Mouse (Mus musculus) heart, adult 2 months (tissue): ENCODE data around the gene Gpt2.

Experiments used
- CTCF ChIP-seq: fragments of 200-600 bp; IDR thresholded peaks from 2 replicates; pipeline ENCODE4 v1.8.1; 2022; ENCODE audit warnings: antibody characterized with exemption, mild to moderate bottlenecking, moderate library complexity
- EP300 ChIP-seq: fragments of 200-500 bp; IDR thresholded peaks from 2 replicates; pipeline ENCODE4 v1.6.1; 2011; ENCODE audit warnings: low read depth, low read length, control low read depth; ENCODE audit not compliant: insufficient read depth
- POLR2A ChIP-seq: fragments of 200-500 bp; IDR thresholded peaks from 2 replicates; pipeline ENCODE4 v1.6.1; 2011; ENCODE audit warnings: mild to moderate bottlenecking, low read depth, low read length, control low read depth; ENCODE audit not compliant: insufficient read depth

- TF ChIP-seq EP300 (no peak), POLR2A (no peak), CTCF (no peak)
These were observed 40.0 kb upstream of the Gpt2 start for GRCm38 (mm10) chr8:85452328-85452727.
